Mouse (Mus musculus): Measurements from ENCODE around the gene Tspan33. TPM values are rescaled to one million over a fixed set of nuclear protein-coding genes. Genes with fewer than 3 reads are reported as not detected.

Tspan33 gene
- polyA plus RNA-seq, 2 experiments = 76.1 to 108 TPM

DNA sequence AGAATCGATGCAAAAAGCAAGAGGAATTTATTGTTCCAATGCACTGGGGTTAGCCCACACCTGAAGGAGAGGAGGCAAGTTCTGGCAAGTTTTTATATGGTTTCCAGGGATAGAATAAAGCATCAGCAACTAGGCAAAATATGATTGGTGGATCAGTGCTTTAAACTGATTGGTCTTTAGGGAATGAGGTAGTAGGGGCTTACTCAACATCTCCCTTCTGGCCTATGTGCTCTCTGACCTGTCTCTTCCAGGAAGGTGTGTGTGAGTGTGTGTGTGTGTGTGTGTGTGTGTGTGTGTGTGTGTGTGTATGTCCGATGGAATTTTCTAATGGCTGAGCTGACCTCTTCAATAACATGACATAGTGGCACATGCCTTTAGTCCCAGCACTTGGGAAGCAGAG lies 34.1 kb upstream of the Tspan33 start:
- 53% methylated on average over 2 of the region's 2 CpGs for WGBS (ENCODE audit: insufficient replicate concordance)
- no peak overlapping the region for H3K4me3 ChIP-seq (ENCODE audit: insufficient read depth in 1 of 2, low read depth in 2 of 2, low read length in 2 of 2)
- H3K27ac ChIP-seq = no peak overlapping the region
- TF ChIP-seq CTCF (IDR thresholded peaks at IDR 0.05; ENCODE audit: low read depth) (no peak), EP300 (IDR thresholded peaks at IDR 0.05; ENCODE audit: low read depth) (no peak)
- H3K9ac ChIP-seq (replicated peaks) = no peak overlapping the region
- no peaks in the 10 kb centered on the region; a peak in 1 of 4 replicates for H3K4me1 ChIP-seq (replicated peaks; ENCODE audit: control insufficient read depth in 2 of 2, insufficient read depth in 2 of 2, low read length in 1 of 2)
- no peak overlapping the region for H3K4me2 ChIP-seq (ENCODE audit: low read depth)
- ATAC-seq (ENCODE audit: insufficient read depth) (no peak), DNase-seq (ENCODE audit: low read depth in 3 of 3, low spot score in 3 of 3) (no peak)
- no peaks in the 10 kb centered on the region for H3K9me3 ChIP-seq (ENCODE audit: control insufficient read depth, low read length)
- H3K36me3 ChIP-seq (replicated peaks; ENCODE audit: control insufficient read depth, insufficient read depth, low read depth) = no peaks in the 10 kb centered on the region
- H3K27me3 ChIP-seq (ENCODE audit: control insufficient read depth, insufficient read depth, low read length) = no peaks in the 10 kb centered on the region

- no peak for DNase-seq (ENCODE audit: low read depth in 3 of 3, low spot score in 3 of 3)
- Histone ChIP-seq H3K4me3 (ENCODE audit: insufficient read depth in 1 of 2, low read depth in 2 of 2, low read length in 2 of 2) (no peak overlapping the region), H3K9ac (replicated peaks) (no peak overlapping the region), H3K27ac (no peak overlapping the region), H3K9me3 (ENCODE audit: control insufficient read depth, low read length) (no peaks in the 10 kb centered on the region), H3K4me2 (ENCODE audit: low read depth) (no peak overlapping the region; the same call in 1 of the 2 replicates), H3K27me3 (ENCODE audit: control insufficient read depth, insufficient read depth, low read length) (no peaks in the 10 kb centered on the region), H3K36me3 (replicated peaks; ENCODE audit: control insufficient read depth, insufficient read depth, low read depth) (no peaks in the 10 kb centered on the region), H3K4me1 (replicated peaks; ENCODE audit: control insufficient read depth in 2 of 2, insufficient read depth in 2 of 2, low read length in 1 of 2) (no peaks in the 10 kb centered on the region; a peak in 1 of 4 replicates)
- WGBS (ENCODE audit: insufficient replicate concordance) = 69% methylated on average over 11 of the region's 11 CpGs
- TF ChIP-seq CTCF (IDR thresholded peaks at IDR 0.05; ENCODE audit: low read depth) (no peak), EP300 (IDR thresholded peaks at IDR 0.05; ENCODE audit: low read depth) (no peak)
- ATAC-seq (ENCODE audit: insufficient read depth) = no peak
Measured at GRCm38 (mm10) chr6:29660662-29661307, 33.2 kb upstream of the Tspan33 start.

DNA sequence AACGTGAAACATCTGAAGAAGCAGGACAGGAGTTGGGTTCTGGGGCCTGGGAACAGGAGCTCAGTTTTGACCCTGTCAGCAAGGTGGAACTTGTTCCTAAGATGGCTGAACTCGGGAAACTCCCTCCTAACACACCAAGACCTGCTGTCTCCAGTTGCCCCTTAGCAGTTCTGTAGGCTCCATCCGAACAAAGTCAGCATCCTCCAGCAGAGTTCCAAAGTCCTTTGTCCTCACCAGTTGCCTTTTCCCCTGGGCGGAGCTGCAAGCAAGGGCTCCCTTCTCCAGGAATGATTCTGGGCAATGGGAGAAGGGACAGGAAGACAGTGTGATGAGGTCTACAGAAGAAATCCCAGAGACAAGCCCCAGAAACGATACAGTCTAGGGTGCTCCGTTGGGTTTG lies 26.8 kb upstream of the Tspan33 start:
- no peak overlapping the region for H3K4me2 ChIP-seq (ENCODE audit: low read depth)
- whole genome bisulfite sequencing (ENCODE audit: insufficient replicate concordance) = 49% methylated on average over 6 of the region's 6 CpGs
- H3K36me3 ChIP-seq (replicated peaks; ENCODE audit: control insufficient read depth, insufficient read depth, low read depth) = no peaks in the 10 kb centered on the region
- no peaks in the 10 kb centered on the region for H3K27me3 ChIP-seq (ENCODE audit: control insufficient read depth, insufficient read depth, low read length)
- no peak for DNase-seq (ENCODE audit: low read depth in 3 of 3, low spot score in 3 of 3)
- no peak for ATAC-seq (ENCODE audit: insufficient read depth)
- H3K4me1 ChIP-seq (replicated peaks; ENCODE audit: control insufficient read depth in 2 of 2, insufficient read depth in 2 of 2, low read length in 1 of 2) = no peaks in the 10 kb centered on the region
- H3K27ac ChIP-seq = no peak overlapping the region
- no peak overlapping the region for H3K4me3 ChIP-seq (ENCODE audit: insufficient read depth in 1 of 2, low read depth in 2 of 2, low read length in 2 of 2)
- no peaks in the 10 kb centered on the region for H3K9me3 ChIP-seq (ENCODE audit: control insufficient read depth, low read length)
- no peak overlapping the region for H3K9ac ChIP-seq (replicated peaks)
- no peak for TF ChIP-seq CTCF (IDR thresholded peaks at IDR 0.05; ENCODE audit: low read depth)
- no peak for TF ChIP-seq EP300 (IDR thresholded peaks at IDR 0.05; ENCODE audit: low read depth)

- no peak for TF ChIP-seq CTCF (IDR thresholded peaks at IDR 0.05; ENCODE audit: low read depth)
- no peak for TF ChIP-seq EP300 (IDR thresholded peaks at IDR 0.05; ENCODE audit: low read depth)
- H3K36me3 ChIP-seq (replicated peaks; ENCODE audit: control insufficient read depth, insufficient read depth, low read depth) = no peaks in the 10 kb centered on the region
- WGBS (ENCODE audit: insufficient replicate concordance) = 22% methylated on average over 3 of the region's 3 CpGs
- DNase-seq (ENCODE audit: low read depth in 3 of 3, low spot score in 3 of 3) (no peak), ATAC-seq (ENCODE audit: insufficient read depth) (no peak)
- no peak overlapping the region for H3K4me2 ChIP-seq (ENCODE audit: low read depth)
- no peaks in the 10 kb centered on the region for H3K27me3 ChIP-seq (ENCODE audit: control insufficient read depth, insufficient read depth, low read length)
- H3K9ac ChIP-seq (replicated peaks) = no peak overlapping the region
- H3K27ac ChIP-seq = no peak overlapping the region
- no peaks in the 10 kb centered on the region for H3K4me1 ChIP-seq (replicated peaks; ENCODE audit: control insufficient read depth in 2 of 2, insufficient read depth in 2 of 2, low read length in 1 of 2)
- H3K9me3 ChIP-seq (ENCODE audit: control insufficient read depth, low read length) = no peaks in the 10 kb centered on the region
- no peak overlapping the region for H3K4me3 ChIP-seq (ENCODE audit: insufficient read depth in 1 of 2, low read depth in 2 of 2, low read length in 2 of 2)
Measured at GRCm38 (mm10) chr6:29671741-29672140, 22.3 kb upstream of the Tspan33 start.

DNA sequence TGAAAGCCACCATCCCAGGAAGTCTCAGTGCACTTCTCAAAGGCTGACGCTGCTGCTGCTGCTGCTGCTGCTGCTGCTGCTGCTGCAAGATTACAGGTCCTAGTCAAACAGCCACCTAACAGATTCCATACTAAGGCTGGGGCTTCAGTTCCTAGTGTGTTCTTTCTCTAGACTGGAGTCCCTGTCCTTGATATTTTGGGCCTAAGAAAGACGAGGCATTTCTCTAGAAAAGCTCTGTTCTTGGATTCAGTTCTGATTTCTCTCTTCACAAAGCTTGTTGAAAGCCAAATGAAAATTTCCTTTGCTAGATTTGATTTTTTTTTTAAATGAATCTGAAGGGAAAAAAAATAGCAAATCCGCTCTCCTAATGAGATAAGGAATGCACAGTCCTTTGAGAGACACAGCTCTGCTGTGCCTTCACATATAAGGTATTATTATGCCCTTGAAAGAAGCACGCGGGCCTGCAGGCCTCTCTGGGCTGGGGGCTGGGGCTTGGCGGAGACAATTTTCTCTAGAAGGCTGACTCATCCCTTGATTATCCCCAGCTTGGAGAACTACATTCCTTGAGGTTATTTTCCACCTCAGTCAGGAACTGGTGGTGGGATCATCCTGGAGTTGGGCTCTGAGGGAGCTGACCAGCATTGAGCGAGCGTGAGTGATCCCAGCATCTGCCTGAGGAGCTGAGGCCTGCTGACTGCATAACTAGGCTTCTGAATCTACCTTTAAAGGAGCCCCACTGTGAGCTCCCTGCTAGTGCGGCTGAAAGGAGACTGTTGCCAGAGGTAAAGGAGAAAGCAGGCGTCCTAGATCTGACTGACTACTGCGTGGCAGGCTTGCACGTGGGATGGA lies 21.2 kb upstream of the Tspan33 start:
- Histone ChIP-seq H3K27me3 (ENCODE audit: control insufficient read depth, insufficient read depth, low read length) (no peaks in the 10 kb centered on the region), H3K4me1 (replicated peaks; ENCODE audit: control insufficient read depth in 2 of 2, insufficient read depth in 2 of 2, low read length in 1 of 2) (no peaks in the 10 kb centered on the region), H3K4me2 (ENCODE audit: low read depth) (no peak overlapping the region), H3K4me3 (ENCODE audit: insufficient read depth in 1 of 2, low read depth in 2 of 2, low read length in 2 of 2) (no peak overlapping the region), H3K36me3 (replicated peaks; ENCODE audit: control insufficient read depth, insufficient read depth, low read depth) (no peaks in the 10 kb centered on the region), H3K9me3 (ENCODE audit: control insufficient read depth, low read length) (no peaks in the 10 kb centered on the region), H3K9ac (replicated peaks) (no peak overlapping the region), H3K27ac (no peak overlapping the region)
- WGBS (ENCODE audit: insufficient replicate concordance) = 49% methylated on average over 12 of the region's 12 CpGs
- no peak for ATAC-seq (ENCODE audit: insufficient read depth)
- DNase-seq (ENCODE audit: low read depth in 3 of 3, low spot score in 3 of 3) = no peak
- TF ChIP-seq CTCF (IDR thresholded peaks at IDR 0.05; ENCODE audit: low read depth) = no peak
- no peak for TF ChIP-seq EP300 (IDR thresholded peaks at IDR 0.05; ENCODE audit: low read depth)

All from liver, embryonic 14.5 days (tissue).